Mouse (Mus musculus) brain, adult 2 months (tissue): ENCODE results near the gene Zfc3h1.
A peak's percentile ranks its signal among the peaks of the same experiment; 100 is the strongest.

Experiments used
- DNase-seq: peaks from one replicate; pipeline ENCODE4 v3.0.0; 2011; ENCODE audit warnings: low read depth, low spot score

Gene Zfc3h1

GRCm38 (mm10) chr10:115384221-115385017 lies at the start of gene Zfc3h1, which contains the start of gene Thap2:
TSS of gene Zfc3h1 (plus strand) at chr10:115384959.
TSS of gene Thap2 (minus strand) at chr10:115384443.
- peak; percentile 100 for DNase-seq

GRCm38 (mm10) chr10:115336901-115337300 lies 47.9 kb upstream of the Zfc3h1 start:
- DNase-seq, result no peak

- no peak for DNase-seq
Observed at GRCm38 (mm10) chr10:115339820-115340328, 44.9 kb upstream of the Zfc3h1 start.

GRCm38 (mm10) chr10:115342771-115343425 lies 41.9 kb upstream of the Zfc3h1 start:
- DNase-seq, result no peak

GRCm38 (mm10) chr10:115346444-115346843 lies 38.3 kb upstream of the Zfc3h1 start:
- no peak for DNase-seq

GRCm38 (mm10) chr10:115348131-115348530 lies 36.6 kb upstream of the Zfc3h1 start:
- DNase-seq, result no peak

- peak; percentile 31 for DNase-seq
Observed at GRCm38 (mm10) chr10:115349029-115349428, 35.7 kb upstream of the Zfc3h1 start.

GRCm38 (mm10) chr10:115349509-115349908 lies 35.2 kb upstream of the Zfc3h1 start:
- DNase-seq, result no peak

GRCm38 (mm10) chr10:115350810-115351397 lies 33.9 kb upstream of the Zfc3h1 start:
- DNase-seq, result no peak

- DNase-seq, result peak; percentile 35
Observed at GRCm38 (mm10) chr10:115354553-115354952, 30.2 kb upstream of the Zfc3h1 start.

- no peak for DNase-seq
Observed at GRCm38 (mm10) chr10:115355016-115355415, 29.7 kb upstream of the Zfc3h1 start.

- DNase-seq, result no peak
Observed at GRCm38 (mm10) chr10:115356106-115356505, 28.7 kb upstream of the Zfc3h1 start.

- no peak for DNase-seq
Observed at GRCm38 (mm10) chr10:115358216-115358919, 26.4 kb upstream of the Zfc3h1 start.

GRCm38 (mm10) chr10:115359066-115359465 lies 25.7 kb upstream of the Zfc3h1 start:
- no peak for DNase-seq

- DNase-seq, result peak; percentile 99
Observed at GRCm38 (mm10) chr10:115361840-115362622, 22.7 kb upstream of the Zfc3h1 start, which contains the start of gene Tmem19. TSS of gene Tmem19 (minus strand) at chr10:115362501.

- no peak for DNase-seq
Observed at GRCm38 (mm10) chr10:115362623-115362964, 22.2 kb upstream of the Zfc3h1 start.

GRCm38 (mm10) chr10:115363151-115363550 lies 21.6 kb upstream of the Zfc3h1 start:
- DNase-seq, result peak; percentile 39

GRCm38 (mm10) chr10:115381506-115382084 lies 3.2 kb upstream of the Zfc3h1 start:
- DNase-seq, result no peak

- DNase-seq, result peak; percentile 27
Observed at GRCm38 (mm10) chr10:115382846-115383643, 1.7 kb upstream of the Zfc3h1 start.
